In genomic region chr8:127103256-127103655, GRCm38 (mm10) we compare ENCODE assay signal across 24 mouse cellular contexts. TPM values are rescaled to one million over a fixed set of nuclear protein-coding genes. Genes with fewer than 3 reads are reported as not detected.
DNase-seq lines count a peak whose midpoint lies in the region; ATAC-seq and TF ChIP-seq lines count a peak whose summit lies in the region.
"Had no signal": no experiment of that assay in that cellular context is flagged by ENCODE, and none has a peak within 500 bp of the region (broad histone marks: within the 10 kb centered on the region; RNA-seq: fewer than 3 reads in every experiment).

No protein-coding gene starts in this region.

- ATAC-seq in lung, postnatal 0 days = peak; percentile 49; the same call in 1 of the 2 replicates
- no peak for ATAC-seq in stomach, embryonic 15.5 days (ENCODE audit: insufficient read depth, low FRiP score, low read depth)
- no peak for ATAC-seq in cerebellum, adult (ENCODE audit: insufficient number of reproducible peaks, low FRiP score, low TSS enrichment)
- no peak for ATAC-seq in hindbrain, embryonic 14.5 days (ENCODE audit: low FRiP score)
- ATAC-seq: CD4-positive, CD25-positive, alpha-beta regulatory T cell, adult 4 months; forebrain, embryonic 15.5 days had no signal

- H3K9ac ChIP-seq in lung, postnatal 0 days (replicated peaks; ENCODE audit: low read depth) = no peak overlapping the region
- H3K9ac ChIP-seq in stomach, embryonic 15.5 days = no peak overlapping the region
- no peak overlapping the region for H3K9ac ChIP-seq in hindbrain, embryonic 14.5 days
- H3K9ac ChIP-seq: forebrain, embryonic 12.5 days; forebrain, embryonic 15.5 days; heart, embryonic 12.5 days; heart, embryonic 15.5 days; hindbrain, embryonic 13.5 days had no signal

- no peaks in the 10 kb centered on the region for H3K9me3 ChIP-seq in lung, postnatal 0 days (ENCODE audit: low read length)
- no peaks in the 10 kb centered on the region for H3K9me3 ChIP-seq in stomach, embryonic 15.5 days
- no peaks in the 10 kb centered on the region for H3K9me3 ChIP-seq in hindbrain, embryonic 14.5 days (ENCODE audit: control insufficient read depth, low read length)
- H3K9me3 ChIP-seq: forebrain, embryonic 12.5 days; forebrain, embryonic 15.5 days; heart, embryonic 12.5 days; heart, embryonic 15.5 days; hindbrain, embryonic 10.5 days; hindbrain, embryonic 13.5 days had no signal

- WGBS in lung, postnatal 0 days = 63% methylated on average over 5 of the region's 5 CpGs
- WGBS in lung, adult 2 months = 35% methylated on average over 5 of the region's 5 CpGs
- WGBS in stomach, embryonic 15.5 days = 59% methylated on average over 5 of the region's 5 CpGs
- WGBS in hindbrain, embryonic 14.5 days = 69% methylated on average over 5 of the region's 5 CpGs

- H3K27ac ChIP-seq in lung, postnatal 0 days (ENCODE audit: low read length) = no peak overlapping the region
- H3K27ac ChIP-seq in stomach, embryonic 15.5 days = peak overlapping the region; percentile 27; the same call in 1 of the 2 replicates
- no peak overlapping the region for H3K27ac ChIP-seq in hindbrain, embryonic 14.5 days
- H3K27ac ChIP-seq: forebrain, embryonic 12.5 days; forebrain, embryonic 15.5 days; heart, embryonic 15.5 days; hindbrain, embryonic 10.5 days; hindbrain, embryonic 13.5 days had no signal

- peak; percentile 93 for TF ChIP-seq EP300 in lung, postnatal 0 days (IDR thresholded peaks at IDR 0.05)

- no peak overlapping the region for H3K4me2 ChIP-seq in lung, postnatal 0 days (replicated peaks; ENCODE audit: low read depth, low read length)
- H3K4me2 ChIP-seq in stomach, embryonic 15.5 days = no peak overlapping the region
- no peak overlapping the region for H3K4me2 ChIP-seq in hindbrain, embryonic 14.5 days (replicated peaks)
- H3K4me2 ChIP-seq: forebrain, embryonic 12.5 days; forebrain, embryonic 15.5 days; heart, embryonic 12.5 days; heart, embryonic 15.5 days; hindbrain, embryonic 13.5 days had no signal

- TF ChIP-seq CTCF in lung, postnatal 0 days (IDR thresholded peaks at IDR 0.05) = no peak
- no peak for TF ChIP-seq CTCF in lung, adult 2 months (IDR thresholded peaks at IDR 0.05; ENCODE audit: insufficient read depth, low read length)

- H3K36me3 ChIP-seq in lung, postnatal 0 days (ENCODE audit: insufficient read depth, low read length) = no peaks in the 10 kb centered on the region
- H3K36me3 ChIP-seq in stomach, embryonic 15.5 days = no peaks in the 10 kb centered on the region
- no peaks in the 10 kb centered on the region for H3K36me3 ChIP-seq in hindbrain, embryonic 14.5 days (replicated peaks; ENCODE audit: control insufficient read depth, insufficient read depth)
- H3K36me3 ChIP-seq: forebrain, embryonic 12.5 days; forebrain, embryonic 15.5 days; heart, embryonic 12.5 days; heart, embryonic 15.5 days; hindbrain, embryonic 10.5 days; hindbrain, embryonic 13.5 days had no signal

- DNase-seq in lung, postnatal 0 days (ENCODE audit: low spot score) = peak; percentile 40
- no peak for DNase-seq in lung, adult 2 months
- peak; percentile 39 for DNase-seq in urinary bladder, postnatal 14 days (ENCODE audit: low spot score)
- no peak for DNase-seq in urinary bladder, adult 2 months (ENCODE audit: low spot score)
- no peak for DNase-seq in hindbrain, embryonic 14.5 days (ENCODE audit: low spot score)
- DNase-seq: adrenal gland, adult 2 months; adrenal gland, postnatal 14 days; cerebellum, adult 11-12 months; cerebellum, adult 8-10 months; cerebellum, postnatal 10 days; cerebellum, postnatal 36 days; embryo, embryonic 11 days; gastrocnemius, postnatal 25 days; heart, postnatal 10 days; heart, postnatal 36 days had no signal

- H3K4me3 ChIP-seq in lung, postnatal 0 days (ENCODE audit: low read depth, low read length) = no peak overlapping the region
- H3K4me3 ChIP-seq in lung, adult 2 months (replicated peaks; ENCODE audit: extremely low read depth, low read depth, low read length) = no peak overlapping the region
- H3K4me3 ChIP-seq in stomach, embryonic 15.5 days (replicated peaks) = no peak overlapping the region
- no peak overlapping the region for H3K4me3 ChIP-seq in hindbrain, embryonic 14.5 days (replicated peaks; ENCODE audit: low read length)
- H3K4me3 ChIP-seq: forebrain, embryonic 12.5 days; forebrain, embryonic 15.5 days; heart, embryonic 12.5 days; heart, embryonic 15.5 days; hindbrain, embryonic 10.5 days; hindbrain, embryonic 13.5 days had no signal

- H3K27me3 ChIP-seq in lung, postnatal 0 days (replicated peaks; ENCODE audit: insufficient read depth, low read length) = no peaks in the 10 kb centered on the region
- no peaks in the 10 kb centered on the region for H3K27me3 ChIP-seq in stomach, embryonic 15.5 days (replicated peaks)
- H3K27me3 ChIP-seq in hindbrain, embryonic 14.5 days (ENCODE audit: control insufficient read depth, insufficient read depth, low read length) = no peaks in the 10 kb centered on the region
- H3K27me3 ChIP-seq: forebrain, embryonic 12.5 days; heart, embryonic 12.5 days; heart, embryonic 15.5 days; hindbrain, embryonic 13.5 days had no signal

- no peaks in the 10 kb centered on the region for H3K4me1 ChIP-seq in lung, postnatal 0 days (ENCODE audit: insufficient read depth, low read depth, low read length)
- peaks cover 7% of the 10 kb centered on the region for H3K4me1 ChIP-seq in lung, adult 2 months (ENCODE audit: control insufficient read depth, insufficient read depth, low read length)
- H3K4me1 ChIP-seq in stomach, embryonic 15.5 days = 0 out of 2 replicates have a peak, but pooled peaks cover 7% of the 10 kb centered on the region
- H3K4me1 ChIP-seq in hindbrain, embryonic 14.5 days (replicated peaks; ENCODE audit: control insufficient read depth, insufficient read depth, low read length) = no peaks in the 10 kb centered on the region

- no peak for TF ChIP-seq POLR2A in lung, adult 2 months (IDR thresholded peaks at IDR 0.05; ENCODE audit: borderline replicate concordance, extremely low read depth, low read depth, low read length)

RNA-seq across cellular contexts. Expression of gene Pard3, which starts 39.6 kb away (rescaled TPM):
- polyA plus RNA-seq in lung, postnatal 0 days (2015; fragmentation: Nextera tagmentation; extraction: Ambion mirVana) = 13.2 and 16.2 TPM in 2 replicates
- polyA plus RNA-seq in lung, adult 2 months (2012; rRNA removed) = 52.8 and 58.8 TPM in 2 replicates
- 32.0 and 37.9 TPM in 2 replicates for polyA plus RNA-seq in urinary bladder, adult 2 months (2012; rRNA removed)
- polyA plus RNA-seq in stomach, embryonic 15.5 days (2015; fragmentation: Nextera tagmentation; extraction: Ambion mirVana) = 27.6 and 28.3 TPM in 2 replicates
- polyA plus RNA-seq in hindbrain, embryonic 14.5 days (2014; fragmentation: Nextera tagmentation; extraction: Ambion mirVana) = 23.5 and 25.5 TPM in 2 replicates

Comparison
In these comparisons a context has a peak if more than half of its experiments do, and no peak if none do; other contexts are left out.
1. DNase-seq: peak in lung, postnatal 0 days (single experiment) and urinary bladder, postnatal 14 days (single experiment); none in lung, adult 2 months (single experiment), urinary bladder, adult 2 months (single experiment) and hindbrain, embryonic 14.5 days (single experiment).